Mouse (Mus musculus) kidney, adult 18-20 months (tissue): ENCODE data around the gene Rsrp1.

ENCODE experiments used
- DNase-seq: peaks from one replicate; pipeline ENCODE4 v3.0.0; 2021

The Rsrp1 gene

DNA sequence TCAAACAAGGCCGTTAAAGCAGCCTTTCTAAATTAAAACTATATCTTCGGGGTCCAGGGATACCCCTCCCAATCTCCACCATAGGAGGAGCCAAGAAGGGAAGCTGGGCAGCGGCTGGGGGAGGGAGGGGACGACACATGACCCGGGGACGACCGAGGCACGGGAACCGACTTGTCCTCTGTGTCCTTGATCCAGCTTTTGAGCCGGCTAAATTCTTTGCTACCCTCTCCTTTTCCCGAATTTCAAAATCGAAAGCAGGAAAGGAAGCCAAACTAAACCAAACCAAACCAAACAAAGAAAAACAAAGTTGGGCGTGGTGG lies 507 bp upstream of the Rsrp1 start:
- peak; percentile 77 for DNase-seq

DNA sequence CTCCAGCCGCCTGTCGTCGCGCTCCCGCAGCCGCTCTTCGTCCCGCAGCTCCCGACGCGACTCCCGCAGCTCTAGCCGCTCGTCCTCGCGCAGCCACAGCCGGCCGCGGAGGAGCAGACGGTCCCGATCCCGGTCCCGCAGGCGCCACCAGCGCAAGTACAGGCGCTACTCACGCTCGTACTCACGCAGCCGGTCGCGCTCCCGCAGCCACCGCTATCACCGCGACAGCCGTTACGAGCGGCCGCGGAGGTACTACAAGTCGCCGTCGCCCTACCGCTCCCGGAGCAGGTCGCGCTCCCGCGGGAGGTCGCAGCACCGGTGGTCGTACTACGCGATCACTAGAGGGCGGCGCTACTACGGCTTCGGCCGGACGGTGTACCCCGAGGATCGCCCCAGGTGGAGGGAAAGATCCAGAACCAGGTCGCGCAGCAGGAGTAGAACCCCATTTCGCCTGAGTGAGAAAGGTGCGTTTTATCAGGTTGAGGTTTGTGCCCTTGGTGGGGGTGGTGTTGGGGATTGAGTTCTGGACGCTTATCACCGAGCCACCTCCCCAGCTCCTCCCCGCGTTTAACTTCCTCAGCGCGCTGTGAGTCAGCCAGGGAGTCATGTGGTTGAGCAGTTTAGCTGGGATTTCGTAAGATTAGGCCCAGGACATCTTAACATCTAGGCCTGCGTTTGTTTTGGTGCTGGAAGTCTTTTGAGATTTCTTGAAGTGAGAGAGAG lies 788 bp downstream of the Rsrp1 start:
- peak; percentile 59 for DNase-seq

DNA sequence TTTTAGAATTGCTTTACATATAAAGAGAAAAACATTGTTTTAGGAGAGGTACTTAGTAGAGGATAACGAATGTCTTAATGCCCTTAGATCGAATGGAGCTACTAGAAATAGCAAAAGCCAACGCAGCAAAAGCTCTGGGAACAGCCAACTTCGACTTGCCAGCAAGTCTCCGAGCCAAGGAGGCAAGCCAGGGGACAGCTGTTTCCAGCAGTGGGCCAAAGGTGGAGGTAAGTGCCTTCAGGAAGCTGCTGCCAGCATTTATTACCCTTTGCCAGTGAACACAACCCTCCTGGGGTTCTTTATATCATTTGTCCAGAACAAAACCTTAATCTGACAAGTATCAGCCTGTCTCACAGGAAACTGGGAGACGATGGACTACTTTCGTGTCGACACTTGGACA lies 1.8 kb downstream of the Rsrp1 start:
- peak; percentile 21 for DNase-seq

DNA sequence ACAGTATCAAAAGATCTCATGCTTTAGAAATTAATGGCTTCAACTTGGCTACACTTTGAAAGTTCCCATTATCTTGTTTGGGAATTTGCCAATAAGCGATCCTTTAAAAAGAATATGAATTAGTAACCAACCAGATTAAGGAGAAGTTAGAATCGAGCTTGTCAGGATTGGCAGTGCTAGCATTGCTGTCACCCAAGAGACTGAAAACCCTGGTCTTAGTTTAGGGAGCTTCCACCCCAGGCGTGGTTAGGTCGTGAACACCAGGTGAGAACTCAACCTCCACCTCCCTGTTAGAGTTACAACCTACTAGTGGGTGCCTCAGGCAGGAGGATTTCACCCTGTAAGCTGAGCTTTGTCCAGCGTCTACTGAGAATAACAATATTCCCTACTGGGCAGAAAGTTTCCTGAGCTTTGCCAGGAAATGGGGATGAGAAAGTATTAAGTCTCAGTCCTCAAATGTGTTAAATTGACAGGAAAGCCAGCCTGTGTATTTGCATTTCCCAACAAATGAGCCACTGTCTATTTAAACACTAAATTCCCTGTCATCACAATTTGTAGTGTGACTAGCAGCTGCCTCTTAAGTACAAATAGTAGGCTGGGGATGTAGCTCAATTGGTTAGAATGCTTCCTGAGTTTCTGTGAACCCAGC lies 4.5 kb downstream of the Rsrp1 start:
- no peak for DNase-seq

DNA sequence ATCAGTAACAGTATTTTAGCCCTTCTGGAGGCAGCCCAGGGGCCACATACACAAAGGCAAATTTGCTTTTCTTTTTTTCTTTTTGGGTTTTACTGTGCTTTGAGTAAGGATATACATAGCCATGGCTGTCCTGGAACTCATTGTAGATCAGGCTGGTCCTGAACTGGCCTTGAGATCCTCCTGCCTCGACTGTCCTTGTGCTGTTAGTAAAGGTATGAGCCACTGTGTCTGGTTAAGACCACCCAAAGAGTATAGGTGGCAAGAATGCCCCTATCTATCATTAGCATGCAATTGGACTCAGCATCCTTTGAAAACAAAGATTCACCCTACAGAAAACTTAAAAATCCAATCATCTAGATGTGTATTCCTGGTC lies 5.1 kb downstream of the Rsrp1 start:
- DNase-seq = no peak

DNA sequence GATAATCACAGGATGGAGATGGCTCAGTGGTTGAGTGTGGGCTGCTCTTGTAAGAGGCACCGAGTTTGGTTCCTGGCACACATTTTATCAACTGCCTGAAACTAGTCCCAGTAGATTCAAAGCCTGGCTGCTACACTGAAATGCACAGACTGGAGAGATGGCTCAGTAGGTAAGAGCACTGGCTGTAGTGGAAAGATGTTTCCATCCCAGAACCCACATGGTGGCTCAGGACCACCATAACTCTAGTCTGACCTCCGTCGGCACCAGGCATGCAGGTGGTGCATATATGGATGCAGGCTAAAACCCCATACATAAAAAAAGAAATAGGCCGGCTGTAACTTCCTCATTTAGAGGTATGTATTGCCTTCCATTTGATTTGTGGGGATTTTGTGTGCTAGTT lies 6.1 kb downstream of the Rsrp1 start:
- no peak for DNase-seq

DNA sequence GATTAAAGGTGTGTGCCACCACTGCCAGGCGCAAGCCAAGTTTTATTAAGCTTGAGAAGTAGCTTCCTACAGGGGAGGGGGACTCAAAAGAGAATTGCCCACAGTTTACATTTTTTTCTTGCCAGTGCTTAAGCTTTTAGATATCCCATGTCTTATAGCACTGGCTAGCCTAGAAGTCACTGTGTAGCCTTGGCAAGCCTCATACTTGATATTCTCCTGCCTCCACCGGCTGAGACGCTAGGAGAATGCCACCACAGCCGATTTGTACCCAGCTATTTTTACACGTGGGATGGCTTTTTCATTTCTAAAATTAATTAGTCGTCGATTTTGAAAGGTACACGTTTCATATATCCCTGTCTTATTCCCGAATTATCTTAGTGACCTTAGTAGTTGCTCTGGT lies 6.8 kb downstream of the Rsrp1 start:
- no peak for DNase-seq

DNA sequence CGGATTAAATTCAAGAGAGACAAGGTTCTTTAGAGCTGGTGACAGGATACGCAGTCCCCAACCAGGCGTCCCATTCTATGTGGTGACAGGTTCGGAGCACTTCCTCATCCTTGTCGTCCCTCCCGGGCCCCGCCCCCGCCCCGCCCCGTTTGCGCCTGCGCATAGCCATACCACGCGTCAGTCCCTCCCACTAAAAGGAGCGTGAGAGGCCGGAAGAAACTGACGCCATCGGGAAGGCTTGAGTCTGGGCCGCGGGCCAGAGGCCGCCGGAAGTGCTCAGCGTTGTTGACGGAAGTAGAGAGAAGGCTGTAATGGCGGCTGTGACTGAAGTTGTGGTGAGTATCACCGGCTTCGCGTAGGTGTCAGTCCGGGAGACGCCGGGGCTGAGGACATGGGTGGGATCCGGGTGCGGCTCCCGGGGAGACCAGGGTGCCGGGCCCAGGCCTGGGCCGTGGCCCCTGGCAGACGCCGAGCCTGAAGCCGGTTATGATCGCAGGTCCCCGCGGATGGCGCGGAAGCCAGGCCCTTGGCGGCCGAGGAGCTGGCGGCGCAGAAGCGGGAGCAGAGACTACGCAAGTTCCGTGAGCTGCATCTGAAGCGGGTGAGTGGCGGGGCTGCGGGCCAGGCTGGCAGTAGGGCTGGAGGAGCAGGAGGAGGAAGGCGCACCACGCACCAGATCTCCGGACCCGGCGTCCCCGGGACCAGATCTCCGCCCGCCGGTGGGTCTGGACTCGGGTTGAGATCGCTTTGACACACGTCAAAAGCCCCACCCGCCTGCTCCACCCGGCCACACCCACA lies 7.5 kb downstream of the Rsrp1 start, which contains the start of gene Syf2:
Syf2 (plus strand) TSS at position 215 of the 798 bp plus-strand sequence.
- peak; percentile 94 for DNase-seq

DNA sequence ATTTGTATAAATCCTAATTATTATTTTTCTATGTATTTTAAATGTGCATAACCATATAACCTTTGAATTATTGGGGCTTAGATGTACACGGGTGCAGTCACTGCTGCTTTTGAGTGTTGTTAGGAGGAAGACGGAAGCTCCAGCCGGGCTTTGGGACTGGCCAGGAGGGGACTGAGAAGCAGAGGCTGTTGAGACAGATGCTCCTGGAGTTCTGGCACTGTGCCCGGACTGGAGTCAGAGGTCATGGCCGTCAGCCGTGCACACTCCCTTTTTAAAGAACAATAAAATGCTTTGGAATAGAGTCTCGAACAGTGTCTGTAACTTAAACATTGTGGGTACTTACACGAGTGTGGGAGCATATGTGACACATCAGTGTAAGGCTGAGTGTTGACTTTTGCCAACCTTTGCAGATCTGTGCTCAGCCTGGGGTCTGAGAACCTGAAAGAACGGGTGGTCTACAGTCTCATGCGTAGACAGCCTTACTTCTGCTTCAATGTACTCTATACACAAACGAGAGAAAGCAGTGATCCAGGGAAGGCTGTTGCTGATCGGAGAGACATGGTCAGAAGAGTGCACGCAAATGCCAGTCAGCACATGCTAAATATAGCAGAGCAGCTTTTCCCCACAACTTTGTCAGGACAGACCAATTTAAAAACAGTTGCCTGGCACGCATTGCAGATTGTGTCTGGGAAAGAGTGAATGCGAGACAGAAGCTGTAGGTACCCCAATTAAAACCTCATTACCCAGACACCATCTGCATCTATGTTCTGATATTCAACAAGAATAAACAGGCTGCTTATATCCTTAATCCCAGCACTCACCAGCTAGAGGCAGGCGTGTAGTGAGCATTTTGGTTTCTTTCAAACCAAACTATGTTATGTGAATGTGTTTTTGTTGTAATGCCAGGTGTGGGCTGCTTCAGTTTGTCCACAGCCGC lies 14.1 kb downstream of the Rsrp1 start:
- DNase-seq = peak; percentile 33

DNA sequence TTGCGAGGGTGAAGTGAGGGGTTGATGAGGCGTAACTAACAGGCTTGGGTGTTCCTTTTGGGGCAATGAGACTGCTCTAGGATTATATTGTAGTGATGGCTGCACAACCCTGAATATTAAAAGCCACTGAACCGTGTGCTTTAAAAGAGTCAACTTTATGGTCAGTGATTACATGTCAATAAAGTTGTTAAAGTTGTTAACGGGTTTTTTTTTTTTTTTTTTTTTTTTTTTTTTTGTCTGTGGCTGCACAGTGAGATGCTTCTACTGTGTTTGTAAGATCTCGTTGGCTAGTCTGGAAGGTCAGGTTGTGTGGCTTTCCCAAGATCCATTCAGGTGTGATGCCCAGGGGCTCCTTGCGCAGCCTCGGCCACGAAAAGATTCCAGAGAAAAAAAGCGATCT lies 16.5 kb downstream of the Rsrp1 start:
- DNase-seq = no peak

DNA sequence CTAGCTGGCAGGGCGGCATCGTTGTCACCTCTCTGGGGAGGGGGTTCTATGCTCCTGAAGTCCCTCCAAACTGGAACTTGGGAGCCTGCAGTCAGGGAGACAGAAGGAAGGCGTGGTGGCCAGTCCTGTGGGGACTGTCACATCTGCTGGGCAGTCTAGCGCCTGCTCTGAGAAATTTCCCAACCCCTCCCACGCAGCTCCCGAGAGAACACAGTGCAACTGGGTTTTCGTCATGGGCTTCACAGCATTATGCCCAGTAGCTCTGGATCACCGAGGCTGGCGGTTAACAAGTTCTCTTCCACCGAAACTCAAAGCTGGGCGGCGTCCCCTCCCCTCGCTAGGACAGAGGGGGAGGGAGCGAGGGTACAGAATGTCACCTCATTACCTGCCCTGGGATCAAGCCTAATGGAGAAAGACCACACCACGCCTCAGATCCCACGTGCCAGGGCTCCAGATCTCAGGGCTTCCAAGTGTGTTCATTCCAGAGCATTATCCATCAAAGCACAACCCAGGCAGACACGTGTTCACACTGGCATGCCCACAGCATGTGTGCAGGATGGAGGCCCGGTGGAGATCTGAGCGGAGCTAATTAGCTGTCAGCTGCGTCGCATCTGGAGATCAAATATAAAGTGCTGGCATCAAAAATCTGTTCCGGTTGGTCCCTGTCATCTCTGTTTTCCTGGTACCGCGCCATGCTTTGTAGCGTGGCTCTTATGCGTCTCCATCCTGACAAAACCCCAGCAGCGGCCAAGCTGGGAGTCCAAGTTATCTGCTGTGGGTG lies 20.6 kb downstream of the Rsrp1 start:
- DNase-seq = no peak

DNA sequence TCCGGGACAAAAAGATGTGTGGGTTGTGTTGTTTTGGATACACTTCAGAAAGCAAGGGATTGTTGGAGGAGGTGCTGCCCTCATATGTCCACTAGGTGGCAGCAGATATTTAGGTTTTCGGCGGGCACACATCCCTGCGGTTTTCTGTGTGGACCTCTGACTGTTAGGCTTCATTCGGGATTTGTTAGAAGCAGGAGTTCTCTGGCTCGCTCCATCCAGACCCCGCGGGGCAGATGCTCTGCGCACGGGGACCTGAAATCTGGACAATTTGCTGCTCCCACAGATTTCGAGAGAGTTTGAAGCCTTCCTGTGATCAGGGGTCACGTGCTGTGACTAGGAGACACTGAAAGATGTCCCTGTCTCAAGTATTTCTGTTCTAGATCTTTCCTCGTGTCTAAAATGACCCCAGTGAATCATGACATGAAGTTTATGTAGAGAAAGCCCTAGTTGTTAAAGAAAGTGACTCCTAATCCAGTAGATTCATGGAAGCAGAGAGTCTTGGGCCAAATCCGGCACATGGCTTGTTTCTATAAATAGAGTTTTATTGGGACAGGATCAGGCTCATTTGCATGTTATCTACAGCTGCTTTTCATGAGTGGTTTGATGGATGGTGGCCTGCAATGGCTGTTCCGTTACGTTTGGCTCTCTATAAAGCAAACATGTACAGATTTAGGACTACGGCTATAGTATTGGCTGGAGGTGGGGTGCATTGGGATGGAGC lies 22.8 kb downstream of the Rsrp1 start:
- peak; percentile 77 for DNase-seq

DNA sequence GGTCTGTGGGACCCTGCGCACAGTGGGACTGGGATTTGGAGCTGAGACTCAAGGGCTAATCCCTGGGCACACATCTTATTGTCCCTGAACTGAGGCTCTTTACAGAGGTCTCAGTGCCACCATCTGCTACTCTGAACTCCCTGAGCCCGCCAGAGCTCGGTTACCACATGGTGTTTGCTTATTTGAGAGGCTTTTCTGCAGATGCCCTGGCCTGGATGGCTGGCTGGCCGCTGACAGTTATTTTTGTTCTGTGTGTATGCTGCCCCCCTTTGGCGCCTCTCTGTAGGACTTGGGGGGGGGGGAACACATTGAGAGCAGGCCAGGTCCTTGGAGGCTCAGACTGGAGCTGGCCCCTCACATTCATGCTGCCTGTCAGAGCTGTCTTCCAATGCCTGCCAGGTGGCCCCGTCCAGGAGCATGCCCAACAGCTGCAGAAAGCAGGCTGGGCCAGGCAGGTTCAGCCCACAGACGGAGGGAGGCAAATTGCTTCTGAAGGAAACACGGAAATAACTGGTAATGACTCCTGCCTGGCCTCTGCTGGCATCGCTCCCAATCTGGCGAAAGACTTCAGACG lies 27.2 kb downstream of the Rsrp1 start:
- peak; percentile 43 for DNase-seq

DNA sequence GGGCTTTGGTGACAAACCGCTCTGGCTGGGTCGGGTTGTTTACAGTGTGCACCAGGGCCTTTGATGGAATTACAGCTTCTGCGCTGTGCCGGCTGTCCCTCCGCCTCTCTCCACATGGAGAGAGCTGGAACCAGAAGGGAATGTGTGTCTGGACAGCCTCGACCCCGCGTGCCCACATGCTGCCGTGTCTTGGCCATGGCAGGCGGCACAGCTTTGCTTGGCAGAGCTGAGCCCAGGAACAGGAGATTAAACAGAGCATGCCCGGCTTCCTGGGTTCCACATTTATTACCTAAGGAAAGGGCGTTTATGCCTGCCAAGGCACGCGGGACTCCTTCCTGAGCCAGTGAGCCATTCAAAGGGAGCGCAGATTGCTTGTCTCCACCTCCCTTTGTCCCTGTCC lies 31.1 kb downstream of the Rsrp1 start:
- peak; percentile 14 for DNase-seq

DNA sequence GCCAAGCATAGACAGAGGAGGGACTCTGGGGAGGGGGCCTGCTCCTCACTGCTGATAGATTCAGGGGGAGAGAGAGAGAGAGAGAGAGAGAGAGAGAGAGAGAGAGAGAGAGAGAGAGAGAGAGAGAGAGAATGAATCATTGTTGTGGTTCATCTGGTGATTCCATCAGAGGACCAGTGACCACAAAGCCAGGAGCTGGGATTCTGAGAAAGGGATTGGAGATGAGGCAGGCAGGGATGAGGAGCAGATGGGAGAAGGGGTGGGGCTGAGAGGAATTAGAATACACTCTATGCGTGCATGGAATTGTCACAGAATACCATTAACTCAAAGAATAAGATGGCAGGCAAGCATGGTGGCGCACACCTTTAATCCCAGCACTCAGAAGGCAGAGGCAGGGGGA lies 31.8 kb downstream of the Rsrp1 start:
- no peak for DNase-seq

DNA sequence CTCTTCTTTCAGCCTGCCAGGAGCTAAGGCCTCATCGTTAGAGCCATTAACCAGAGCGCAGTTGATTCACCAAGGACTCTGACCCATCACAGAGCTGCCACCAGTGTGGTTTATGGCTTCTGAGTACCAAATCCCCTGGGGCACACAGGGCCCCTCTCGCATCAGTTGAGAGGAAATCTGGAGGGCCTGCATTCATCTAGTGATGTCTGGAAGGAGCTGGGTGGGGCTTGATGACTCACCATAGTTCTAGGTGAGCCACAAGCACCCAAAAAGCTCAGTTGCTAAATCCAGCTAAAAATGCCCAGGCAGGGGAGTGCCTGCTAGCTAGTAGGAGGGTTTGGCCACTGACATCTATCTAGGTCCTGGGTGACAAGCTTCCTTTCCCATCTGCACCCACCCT lies 32.5 kb downstream of the Rsrp1 start:
- DNase-seq = no peak

DNA sequence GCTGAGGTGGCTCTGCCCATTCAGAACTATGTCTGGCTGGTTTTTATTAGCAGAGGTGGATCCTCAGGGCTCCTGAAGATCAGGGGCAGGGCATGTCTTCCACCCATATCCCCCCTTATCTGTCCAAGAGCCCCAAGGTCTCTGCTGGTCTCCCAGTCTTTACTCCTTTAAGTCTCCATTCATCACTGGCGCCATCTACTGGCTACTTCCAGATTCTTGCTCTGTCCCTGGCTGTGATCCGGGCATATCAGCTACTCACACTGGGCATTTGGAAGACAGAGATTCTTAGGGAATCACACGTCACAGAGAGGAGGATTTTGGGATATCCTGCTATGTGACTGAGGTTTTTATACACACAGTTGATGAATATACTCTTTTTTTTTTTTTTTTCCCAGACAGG lies 32.9 kb downstream of the Rsrp1 start:
- peak; percentile 77 for DNase-seq

DNA sequence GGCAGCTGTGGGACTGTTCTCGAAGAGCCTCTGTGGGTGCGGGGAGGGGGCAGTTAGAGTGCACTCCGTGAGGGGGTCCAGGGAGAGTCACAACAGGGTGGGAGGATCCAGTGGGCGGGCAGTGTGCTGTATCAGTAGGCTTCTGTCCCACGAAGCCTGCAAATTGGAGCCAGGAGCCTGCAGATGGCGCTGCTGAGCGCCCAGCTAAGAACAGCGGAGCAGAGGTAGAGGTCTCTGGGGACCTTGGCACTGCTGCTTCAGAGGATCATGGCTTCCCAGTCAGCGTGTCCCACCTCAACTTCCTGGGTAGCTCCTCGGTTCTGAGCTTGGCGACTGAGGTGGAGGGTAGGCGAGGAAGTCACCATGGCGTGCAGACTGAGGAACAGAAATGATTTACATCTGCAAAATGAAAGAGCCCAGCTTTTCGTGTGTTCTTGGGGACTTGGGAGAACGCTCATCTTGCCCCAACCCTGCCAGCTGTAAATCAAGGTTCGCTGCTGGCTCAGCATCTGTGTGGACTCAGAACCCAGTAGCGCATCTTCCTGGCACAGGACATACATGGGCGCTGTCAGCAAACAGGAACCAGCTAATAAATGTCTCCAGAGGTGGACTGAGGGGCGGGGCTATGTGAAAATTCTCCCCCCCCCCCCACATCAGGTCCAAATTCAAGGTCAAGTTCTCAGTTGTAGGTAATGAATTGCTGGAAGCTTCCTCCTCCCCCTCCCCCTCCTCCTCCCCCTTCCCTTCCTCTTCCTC lies 39.8 kb downstream of the Rsrp1 start:
- DNase-seq = peak; percentile 13

DNA sequence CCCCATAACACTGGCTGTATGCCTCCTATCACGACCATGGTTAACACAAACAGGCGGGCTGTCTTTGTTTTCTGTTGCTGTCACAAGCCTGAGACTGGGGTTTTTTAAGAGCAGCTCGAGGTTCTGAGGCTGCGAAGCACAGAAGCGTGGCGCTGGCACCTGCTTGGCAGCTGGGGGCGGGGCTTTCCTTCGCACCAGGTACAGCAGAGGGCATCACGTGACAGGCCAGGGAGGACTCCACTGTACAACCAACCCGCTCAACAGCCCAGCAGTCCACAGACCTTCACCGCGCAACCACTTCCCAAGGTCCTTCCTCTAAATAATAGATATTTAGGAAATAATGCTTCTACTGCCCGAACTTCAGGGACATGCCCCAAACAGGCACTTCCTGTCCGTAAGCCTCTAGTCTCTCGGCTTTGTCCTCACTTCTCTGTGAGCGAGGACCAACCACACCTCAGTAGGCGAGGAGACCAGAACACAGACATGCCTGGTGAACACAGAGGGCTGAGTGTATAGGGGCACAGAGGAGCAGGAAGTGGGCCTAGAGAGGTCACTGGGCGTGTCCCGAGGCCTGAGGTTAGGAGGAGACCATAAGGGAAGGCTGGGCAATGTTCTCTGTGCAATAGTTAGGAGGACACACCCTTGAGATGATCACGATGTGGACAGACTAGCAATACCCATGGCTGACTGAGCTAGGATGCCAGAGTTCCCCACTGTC lies 44.7 kb downstream of the Rsrp1 start:
- peak; percentile 35 for DNase-seq

DNA sequence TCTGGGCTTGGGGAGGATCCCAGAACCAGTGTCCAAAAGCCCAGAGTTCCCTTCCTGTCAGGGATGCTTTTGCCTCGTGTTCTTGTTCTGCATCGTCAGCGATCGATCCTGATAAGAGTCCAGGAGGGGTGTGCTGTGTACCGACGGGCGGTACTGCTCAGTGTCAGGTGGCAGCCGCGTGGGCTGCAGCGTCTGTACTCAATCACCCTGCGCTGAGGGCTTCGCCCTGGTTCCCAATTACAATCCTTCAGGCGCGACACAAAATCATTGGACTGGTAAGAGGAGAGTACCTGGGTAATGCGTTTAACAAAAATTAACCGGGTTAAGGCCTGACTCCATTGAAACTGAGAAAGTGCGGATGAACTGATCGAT lies 45.2 kb downstream of the Rsrp1 start:
- DNase-seq = no peak
